Mouse (Mus musculus): ENCODE data around the gene Fgb.
A peak's percentile ranks its signal among the peaks of the same experiment; 100 is the strongest.

The Fgb gene

GRCm38 (mm10) chr3:83027546-83028251, 22.0 kb downstream of the Fgb start:
- DNase-seq (ENCODE audit: low read depth, low spot score): no peak

- no peak for DNase-seq (ENCODE audit: low read depth, low spot score)
Observed at GRCm38 (mm10) chr3:83025475-83026301, 24.0 kb downstream of the Fgb start, which contains the start of gene Fga. Gene Fga (plus strand): TSS chr3:83026076.

DNA sequence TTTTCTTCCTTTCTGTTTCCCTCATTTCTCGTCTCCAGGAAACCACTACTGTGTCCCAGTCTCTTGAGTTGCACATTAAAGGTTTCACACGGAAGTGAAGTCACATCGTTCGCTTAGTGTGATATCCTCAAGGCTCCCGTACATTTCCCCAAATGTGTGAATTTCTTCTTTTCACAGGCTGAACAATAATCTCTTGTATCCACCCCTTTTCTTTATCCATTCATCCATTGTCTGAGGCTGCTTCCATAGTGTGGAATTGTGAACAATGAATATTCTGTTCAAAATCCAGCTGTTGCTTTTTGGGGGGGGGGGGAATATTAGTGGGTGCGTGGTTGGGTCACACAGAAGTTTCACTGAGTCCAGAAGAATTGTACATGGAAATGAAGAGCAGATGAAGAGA, 24.6 kb downstream of the Fgb start:
- DNase-seq (ENCODE audit: low read depth, low spot score): no peak

GRCm38 (mm10) chr3:83021176-83021575, 28.5 kb downstream of the Fgb start:
- DNase-seq (ENCODE audit: low read depth, low spot score): no peak

- DNase-seq (ENCODE audit: low read depth, low spot score): no peak
Observed at GRCm38 (mm10) chr3:83020387-83020786, 29.3 kb downstream of the Fgb start.

GRCm38 (mm10) chr3:83016236-83016635, 33.4 kb downstream of the Fgb start:
- DNase-seq (ENCODE audit: low read depth, low spot score): no peak

DNA sequence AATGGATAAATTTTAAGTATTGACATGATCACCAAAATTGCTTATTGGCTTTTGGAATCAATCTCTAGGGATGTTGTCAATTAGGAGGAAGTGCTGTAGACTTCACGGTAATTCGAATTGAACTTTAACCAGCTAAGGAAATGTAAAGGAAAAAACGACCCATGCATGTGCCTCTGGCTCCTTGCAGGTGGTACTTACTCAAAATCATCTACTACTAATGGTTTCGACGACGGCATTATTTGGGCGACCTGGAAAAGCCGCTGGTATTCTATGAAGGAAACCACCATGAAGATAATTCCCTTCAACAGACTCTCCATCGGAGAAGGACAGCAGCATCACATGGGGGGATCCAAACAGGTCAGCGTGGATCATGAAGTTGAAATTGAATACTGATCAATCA, 35.7 kb downstream of the Fgb start:
- no peak for DNase-seq (ENCODE audit: low read depth, low spot score)

- DNase-seq (ENCODE audit: low read depth, low spot score): no peak
Observed at GRCm38 (mm10) chr3:83012636-83013035, 37.0 kb downstream of the Fgb start.

DNA sequence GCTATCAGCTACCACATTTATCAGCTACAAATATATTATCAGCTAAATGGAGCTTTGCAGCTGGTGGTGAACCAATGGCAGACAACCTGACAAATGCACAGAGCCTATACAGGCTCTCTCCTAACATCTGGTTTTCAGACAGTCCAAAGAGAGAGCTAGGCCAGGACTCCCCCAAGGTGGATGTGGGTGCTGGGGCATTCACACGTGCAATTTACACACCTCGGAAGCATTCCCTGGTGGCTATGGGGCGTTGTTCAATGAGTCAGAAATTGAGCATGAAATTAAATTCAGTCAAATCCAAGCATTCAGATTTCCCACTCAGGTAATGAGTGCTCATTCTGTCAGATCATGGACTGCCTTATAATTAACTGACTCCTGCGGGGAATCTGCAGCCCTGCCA, 38.1 kb downstream of the Fgb start:
- no peak for DNase-seq (ENCODE audit: low read depth, low spot score)

GRCm38 (mm10) chr3:83011136-83011535, 38.5 kb downstream of the Fgb start:
- DNase-seq (ENCODE audit: low read depth, low spot score): no peak

DNA sequence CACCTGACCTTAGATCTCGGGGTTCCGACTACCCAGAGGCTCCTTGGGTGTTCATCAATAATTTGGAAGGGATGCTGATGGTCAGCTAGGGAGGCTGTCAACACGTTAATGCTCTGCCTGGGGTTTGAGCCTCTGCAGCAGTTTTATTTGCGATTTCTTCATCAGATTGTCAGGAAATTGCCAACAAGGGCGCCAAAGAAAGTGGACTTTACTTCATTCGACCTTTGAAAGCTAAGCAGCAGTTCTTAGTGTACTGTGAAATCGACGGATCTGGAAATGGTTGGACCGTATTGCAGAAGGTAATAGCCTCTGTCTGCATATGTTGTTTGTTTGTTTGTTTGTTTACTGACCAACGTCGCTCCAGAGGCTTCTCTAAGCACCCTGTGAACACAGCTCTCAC, 39.4 kb downstream of the Fgb start:
- no peak for DNase-seq (ENCODE audit: low read depth, low spot score)

GRCm38 (mm10) chr3:83007557-83007956, 42.1 kb downstream of the Fgb start, which contains the start of gene Fgg:
Gene Fgg (plus strand): TSS chr3:83007724.
- DNase-seq (ENCODE audit: low read depth, low spot score): no peak

- DNase-seq (ENCODE audit: low read depth, low spot score): no peak
Observed at GRCm38 (mm10) chr3:83004801-83005200, 44.9 kb downstream of the Fgb start.

- DNase-seq (ENCODE audit: low read depth, low spot score): no peak
Observed at GRCm38 (mm10) chr3:83003068-83003467, 46.6 kb downstream of the Fgb start.

- DNase-seq (ENCODE audit: low read depth, low spot score): peak; percentile 30
Observed at GRCm38 (mm10) chr3:83002191-83002590, 47.5 kb downstream of the Fgb start.

GRCm38 (mm10) chr3:82999995-83000394, 49.7 kb downstream of the Fgb start:
- DNase-seq (ENCODE audit: low read depth, low spot score): no peak

- peak; percentile 57 for DNase-seq (ENCODE audit: low read depth, low spot score)
Observed at GRCm38 (mm10) chr3:82998772-82999463, 50.7 kb downstream of the Fgb start.

GRCm38 (mm10) chr3:82996656-82997055, 53.0 kb downstream of the Fgb start:
- DNase-seq (ENCODE audit: low read depth, low spot score): no peak

- peak; percentile 35 for DNase-seq (ENCODE audit: low read depth, low spot score)
Observed at GRCm38 (mm10) chr3:82995368-82995767, 54.3 kb downstream of the Fgb start.

- DNase-seq (ENCODE audit: low read depth, low spot score): no peak
Observed at GRCm38 (mm10) chr3:82992956-82993355, 56.7 kb downstream of the Fgb start.

DNA sequence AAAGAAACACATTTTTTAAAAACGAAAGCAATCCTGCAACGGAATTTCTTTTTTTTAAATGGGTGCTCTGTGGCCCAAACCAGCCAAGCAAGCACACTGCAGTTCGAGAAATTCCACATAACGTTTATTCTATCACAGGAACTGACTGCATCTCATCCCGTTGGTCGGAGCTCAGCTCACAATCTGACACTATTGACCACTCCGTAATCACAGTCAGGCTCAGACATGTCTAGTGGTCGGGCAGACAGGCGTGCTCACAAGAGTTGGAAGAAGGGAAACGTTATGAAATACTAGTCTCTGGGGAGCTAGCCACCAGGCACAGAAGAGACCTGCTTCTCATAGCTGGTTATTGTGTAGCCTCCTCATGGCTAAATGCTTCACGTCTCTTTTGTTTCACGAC, 57.7 kb downstream of the Fgb start:
- no peak for DNase-seq (ENCODE audit: low read depth, low spot score)

Measured in embryo, embryonic 11.5 days (tissue).